Mouse (Mus musculus): ENCODE measurements around the gene Rpl35a. TPM values are rescaled to one million over a fixed set of nuclear protein-coding genes. Genes with fewer than 3 reads are reported as not detected.

Rpl35a gene
- polyA plus RNA-seq (2014; fragmentation: Nextera tagmentation; extraction: Ambion mirVana): 1,047 and 1,076 TPM in 2 replicates

DNA sequence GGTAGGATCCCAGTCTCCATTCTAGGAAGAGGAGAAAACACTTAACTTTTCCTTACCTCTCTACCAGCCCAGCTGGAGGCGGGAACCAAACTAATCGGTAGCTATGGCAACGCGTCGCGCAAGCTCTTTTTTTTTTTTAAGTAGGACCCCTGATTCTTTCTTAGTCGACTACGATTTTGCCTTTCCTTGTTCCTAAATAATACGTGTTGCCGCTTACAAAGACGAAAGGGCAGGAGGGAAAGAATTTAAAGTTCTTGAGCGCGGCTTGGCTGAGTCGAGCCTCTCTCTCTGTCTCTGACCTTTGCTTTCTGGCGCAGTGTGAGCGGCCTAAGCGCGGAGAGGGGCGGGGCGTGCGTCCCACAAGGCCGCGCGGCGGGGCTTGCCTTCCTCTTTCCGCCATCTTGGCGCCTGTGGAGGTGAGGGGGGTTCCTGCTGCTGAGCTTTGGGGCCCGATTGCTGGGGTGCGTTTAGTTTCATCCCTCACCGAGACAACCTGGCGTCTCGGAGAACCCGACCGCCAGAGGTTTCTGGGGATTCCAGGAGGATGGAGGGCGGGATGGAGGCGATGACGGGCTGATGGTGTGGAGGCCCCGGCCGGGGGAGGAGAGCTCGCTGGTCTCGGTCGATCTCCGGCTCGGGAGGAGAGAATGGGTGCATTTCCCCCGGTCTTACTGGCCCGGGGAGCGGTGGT, at the start of gene Rpl35a, which contains the start of gene Iqcg:
Gene Rpl35a, plus strand, starts transcription at position 359 of the 691 bp plus-strand sequence.
Gene Iqcg, minus strand, starts transcription at position 124 of the 691 bp plus-strand sequence.
- Histone ChIP-seq H3K9me3 (ENCODE audit: control insufficient read depth, low read length) (no peaks in the 10 kb centered on the region), H3K4me2 (ENCODE audit: low read depth, severe bottlenecking) (peak within 1 kb of the TSS; percentile 51), H3K27ac (replicated peaks; ENCODE audit: low read depth, low read length) (peak within 1 kb of the TSS; percentile 90), H3K36me3 (ENCODE audit: control insufficient read depth, insufficient read depth, low read length) (peaks cover 20% of the 10 kb centered on the region; the same call in 1 of the 2 replicates), H3K27me3 (ENCODE audit: control insufficient read depth, insufficient read depth, low read length) (no peaks in the 10 kb centered on the region), H3K4me1 (ENCODE audit: control insufficient read depth, insufficient read depth, low read length) (peaks cover 5% of the 10 kb centered on the region), H3K9ac (ENCODE audit: low read length) (peak within 1 kb of the TSS; percentile 98), H3K4me3 (ENCODE audit: low read depth, low read length) (peak within 1 kb of the TSS; percentile 97)
- ATAC-seq (ENCODE audit: insufficient number of reproducible peaks, low FRiP score, low TSS enrichment, low read depth) (peak; percentile 91), DNase-seq (ENCODE audit: low spot score) (peak; percentile 91)
- under 1% methylated on average over 46 of the region's 47 CpGs for WGBS

DNA sequence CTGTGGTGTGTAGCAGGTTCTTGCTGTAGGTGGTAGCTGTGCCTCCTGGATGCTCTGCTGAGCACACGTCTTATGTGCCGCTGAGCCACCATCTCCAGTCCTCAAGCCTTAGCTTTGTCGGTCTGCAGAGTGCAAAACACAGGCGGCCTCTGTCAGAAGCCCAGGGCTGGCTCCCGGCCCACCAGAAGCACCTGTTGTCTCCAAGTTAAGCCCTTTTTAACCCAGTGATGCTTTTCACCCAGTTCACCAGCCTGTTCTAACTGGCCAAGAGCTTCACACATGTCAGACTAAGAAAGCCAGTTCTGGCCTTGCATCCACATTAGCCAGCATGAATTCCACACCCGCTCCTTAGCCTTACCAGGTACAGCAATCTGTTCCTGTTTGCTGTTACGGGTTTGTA, 49.4 kb upstream of the Rpl35a start:
- Histone ChIP-seq H3K36me3 (ENCODE audit: control insufficient read depth, insufficient read depth, low read length) (peaks cover 12% of the 10 kb centered on the region; the same call in 1 of the 2 replicates), H3K27ac (replicated peaks; ENCODE audit: low read depth, low read length) (no peak overlapping the region), H3K4me2 (ENCODE audit: low read depth, severe bottlenecking) (no peak overlapping the region), H3K9me3 (ENCODE audit: control insufficient read depth, low read length) (no peaks in the 10 kb centered on the region), H3K27me3 (ENCODE audit: control insufficient read depth, insufficient read depth, low read length) (no peaks in the 10 kb centered on the region), H3K4me3 (ENCODE audit: low read depth, low read length) (no peak overlapping the region), H3K9ac (ENCODE audit: low read length) (no peak overlapping the region), H3K4me1 (ENCODE audit: control insufficient read depth, insufficient read depth, low read length) (no peaks in the 10 kb centered on the region)
- WGBS: 92% methylated on average over 7 of the region's 7 CpGs
- ATAC-seq (ENCODE audit: insufficient number of reproducible peaks, low FRiP score, low TSS enrichment, low read depth) (no peak), DNase-seq (ENCODE audit: low spot score) (no peak)

DNA sequence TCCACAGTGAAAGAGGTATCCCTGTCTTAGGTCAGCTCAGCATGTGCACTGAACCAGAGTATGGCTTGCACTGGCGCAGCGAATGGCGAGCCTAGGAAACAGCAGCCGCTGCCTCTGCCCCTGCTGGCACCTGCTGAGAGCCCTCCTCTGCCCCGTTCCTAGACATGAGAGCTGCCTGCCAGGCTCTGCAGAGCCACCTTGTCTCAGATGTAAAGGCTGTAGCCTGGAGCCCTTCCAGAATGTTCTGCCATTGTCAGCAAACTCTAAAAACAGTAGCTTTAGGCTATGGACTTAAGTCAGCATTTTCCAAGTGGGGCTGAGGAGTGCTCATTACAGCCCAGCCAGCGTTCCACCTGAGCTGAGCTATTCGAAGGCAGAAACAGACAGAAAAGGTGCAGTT, 48.8 kb upstream of the Rpl35a start:
- no peak overlapping the region for H3K4me2 ChIP-seq (ENCODE audit: low read depth, severe bottlenecking)
- no peak overlapping the region for H3K27ac ChIP-seq (replicated peaks; ENCODE audit: low read depth, low read length)
- DNase-seq (ENCODE audit: low spot score) (no peak), ATAC-seq (ENCODE audit: insufficient number of reproducible peaks, low FRiP score, low TSS enrichment, low read depth) (no peak)
- no peak overlapping the region for H3K4me3 ChIP-seq (ENCODE audit: low read depth, low read length)
- H3K4me1 ChIP-seq (ENCODE audit: control insufficient read depth, insufficient read depth, low read length): no peaks in the 10 kb centered on the region
- 91% methylated on average over 7 of the region's 7 CpGs for WGBS
- peaks cover 12% of the 10 kb centered on the region; the same call in 1 of the 2 replicates for H3K36me3 ChIP-seq (ENCODE audit: control insufficient read depth, insufficient read depth, low read length)
- no peaks in the 10 kb centered on the region for H3K27me3 ChIP-seq (ENCODE audit: control insufficient read depth, insufficient read depth, low read length)
- H3K9ac ChIP-seq (ENCODE audit: low read length): no peak overlapping the region
- H3K9me3 ChIP-seq (ENCODE audit: control insufficient read depth, low read length): no peaks in the 10 kb centered on the region

DNA sequence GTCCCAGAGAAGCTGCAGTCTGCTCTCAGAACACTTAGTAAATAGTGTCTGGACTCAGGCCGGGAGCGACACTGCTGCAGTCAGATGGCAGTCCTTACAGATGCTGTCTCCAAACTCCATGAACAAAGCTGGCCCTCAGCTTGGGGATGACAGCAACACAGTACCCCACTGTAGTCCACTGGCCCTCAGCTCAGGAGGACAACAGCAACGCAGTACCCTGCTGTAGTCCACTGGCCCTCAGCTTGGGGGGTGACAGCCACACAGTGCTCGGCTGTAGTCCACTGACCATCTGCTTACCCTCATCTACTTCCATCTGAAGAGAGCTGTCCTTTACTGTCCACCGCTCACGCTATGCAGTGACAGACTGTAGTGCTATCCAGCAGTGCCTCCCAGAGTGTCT, 46.1 kb upstream of the Rpl35a start:
- Histone ChIP-seq H3K4me2 (ENCODE audit: low read depth, severe bottlenecking) (no peak overlapping the region), H3K36me3 (ENCODE audit: control insufficient read depth, insufficient read depth, low read length) (peaks cover 11% of the 10 kb centered on the region; the same call in 1 of the 2 replicates), H3K9ac (ENCODE audit: low read length) (no peak overlapping the region), H3K27me3 (ENCODE audit: control insufficient read depth, insufficient read depth, low read length) (no peaks in the 10 kb centered on the region), H3K9me3 (ENCODE audit: control insufficient read depth, low read length) (no peaks in the 10 kb centered on the region), H3K27ac (replicated peaks; ENCODE audit: low read depth, low read length) (no peak overlapping the region), H3K4me1 (ENCODE audit: control insufficient read depth, insufficient read depth, low read length) (no peaks in the 10 kb centered on the region), H3K4me3 (ENCODE audit: low read depth, low read length) (no peak overlapping the region)
- 96% methylated on average over 6 of the region's 6 CpGs for WGBS
- DNase-seq (ENCODE audit: low spot score) (no peak), ATAC-seq (ENCODE audit: insufficient number of reproducible peaks, low FRiP score, low TSS enrichment, low read depth) (no peak)

DNA sequence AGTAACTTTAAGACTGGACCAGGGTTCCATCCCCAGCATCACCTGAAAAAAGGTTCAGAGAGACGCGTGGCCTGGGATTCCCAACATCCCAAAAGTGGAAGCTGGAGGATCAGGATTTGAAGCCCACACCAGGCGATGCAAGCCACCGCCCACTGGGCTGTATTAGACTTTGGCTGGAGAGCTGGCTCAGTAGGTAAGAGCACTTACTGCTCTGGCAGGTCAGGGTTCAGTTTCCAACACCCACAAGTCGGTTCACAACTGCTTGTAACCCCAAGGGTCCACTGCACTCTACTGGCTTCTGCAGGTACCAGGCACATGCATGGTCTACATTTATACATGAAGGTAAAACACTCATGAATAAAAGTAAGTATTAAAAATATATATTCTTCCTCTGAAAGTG, 42.5 kb upstream of the Rpl35a start:
- Histone ChIP-seq H3K9ac (ENCODE audit: low read length) (no peak overlapping the region), H3K9me3 (ENCODE audit: control insufficient read depth, low read length) (no peaks in the 10 kb centered on the region), H3K4me1 (ENCODE audit: control insufficient read depth, insufficient read depth, low read length) (no peaks in the 10 kb centered on the region), H3K4me2 (ENCODE audit: low read depth, severe bottlenecking) (no peak overlapping the region), H3K36me3 (ENCODE audit: control insufficient read depth, insufficient read depth, low read length) (peaks cover 6% of the 10 kb centered on the region; the same call in 1 of the 2 replicates), H3K27me3 (ENCODE audit: control insufficient read depth, insufficient read depth, low read length) (no peaks in the 10 kb centered on the region), H3K4me3 (ENCODE audit: low read depth, low read length) (no peak overlapping the region), H3K27ac (replicated peaks; ENCODE audit: low read depth, low read length) (no peak overlapping the region)
- no peak for DNase-seq (ENCODE audit: low spot score)
- WGBS: 95% methylated on average over 5 of the region's 5 CpGs
- ATAC-seq (ENCODE audit: insufficient number of reproducible peaks, low FRiP score, low TSS enrichment, low read depth): no peak

DNA sequence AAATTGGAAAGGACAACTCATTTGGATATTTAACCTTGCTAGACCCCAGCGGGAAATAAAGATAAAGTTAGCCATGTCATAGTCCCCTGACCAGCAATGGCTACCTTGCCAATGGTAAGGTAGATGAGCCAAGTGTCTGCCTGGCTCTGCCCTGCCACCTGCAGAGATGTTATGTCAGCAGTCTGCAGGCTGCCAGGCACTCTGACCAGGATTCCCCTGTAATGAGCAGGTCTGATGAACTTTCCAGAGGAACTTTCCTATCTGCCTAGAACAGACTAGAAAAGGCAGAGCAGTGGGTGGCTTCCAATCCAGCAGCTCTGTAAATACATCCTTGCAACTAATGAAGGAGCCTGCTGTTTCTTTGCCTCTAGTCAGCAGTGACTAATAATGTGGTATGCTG, 41.3 kb upstream of the Rpl35a start:
- WGBS: 88% methylated on average over 1 of the region's 1 CpGs
- H3K4me3 ChIP-seq (ENCODE audit: low read depth, low read length): no peak overlapping the region
- DNase-seq (ENCODE audit: low spot score): no peak
- H3K27ac ChIP-seq (replicated peaks; ENCODE audit: low read depth, low read length): no peak overlapping the region
- ATAC-seq (ENCODE audit: insufficient number of reproducible peaks, low FRiP score, low TSS enrichment, low read depth): no peak
- H3K9me3 ChIP-seq (ENCODE audit: control insufficient read depth, low read length): no peaks in the 10 kb centered on the region
- no peaks in the 10 kb centered on the region for H3K4me1 ChIP-seq (ENCODE audit: control insufficient read depth, insufficient read depth, low read length)
- H3K36me3 ChIP-seq (ENCODE audit: control insufficient read depth, insufficient read depth, low read length): peaks cover 6% of the 10 kb centered on the region; the same call in 1 of the 2 replicates
- H3K27me3 ChIP-seq (ENCODE audit: control insufficient read depth, insufficient read depth, low read length): no peaks in the 10 kb centered on the region
- no peak overlapping the region for H3K9ac ChIP-seq (ENCODE audit: low read length)
- no peak overlapping the region for H3K4me2 ChIP-seq (ENCODE audit: low read depth, severe bottlenecking)

DNA sequence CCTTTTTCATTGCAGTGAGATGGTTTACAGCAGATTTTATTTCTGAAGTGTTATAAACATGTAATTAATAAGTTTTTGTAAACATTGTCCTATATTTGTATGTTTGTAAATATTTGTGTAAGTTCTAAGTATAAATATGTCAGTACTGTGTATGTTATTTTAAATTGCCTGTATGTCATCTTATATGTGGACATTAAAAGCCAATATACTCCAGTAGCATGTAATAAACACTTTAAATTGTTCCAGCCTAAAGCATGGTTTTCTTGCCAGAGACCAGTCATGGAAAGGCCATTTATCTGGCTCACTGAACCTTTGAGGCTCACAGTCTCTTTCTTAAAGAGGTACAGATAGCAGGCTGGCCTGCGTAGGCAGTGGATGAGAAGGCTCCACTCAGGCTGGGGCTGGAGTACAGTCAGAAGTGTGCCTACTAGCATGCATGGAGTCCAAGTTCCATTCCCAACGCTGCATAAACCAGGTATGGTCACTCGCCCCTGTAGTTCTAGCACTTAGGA, 40.8 kb upstream of the Rpl35a start:
- H3K27ac ChIP-seq (replicated peaks; ENCODE audit: low read depth, low read length): no peak overlapping the region
- H3K36me3 ChIP-seq (ENCODE audit: control insufficient read depth, insufficient read depth, low read length): peaks cover 2% of the 10 kb centered on the region; the same call in 1 of the 2 replicates
- H3K4me1 ChIP-seq (ENCODE audit: control insufficient read depth, insufficient read depth, low read length): no peaks in the 10 kb centered on the region
- no peaks in the 10 kb centered on the region for H3K27me3 ChIP-seq (ENCODE audit: control insufficient read depth, insufficient read depth, low read length)
- H3K4me3 ChIP-seq (ENCODE audit: low read depth, low read length): no peak overlapping the region
- ATAC-seq (ENCODE audit: insufficient number of reproducible peaks, low FRiP score, low TSS enrichment, low read depth) (no peak), DNase-seq (ENCODE audit: low spot score) (no peak)
- H3K9me3 ChIP-seq (ENCODE audit: control insufficient read depth, low read length): no peaks in the 10 kb centered on the region
- WGBS: 94% methylated on average over 3 of the region's 3 CpGs
- H3K9ac ChIP-seq (ENCODE audit: low read length): no peak overlapping the region
- H3K4me2 ChIP-seq (ENCODE audit: low read depth, severe bottlenecking): no peak overlapping the region

DNA sequence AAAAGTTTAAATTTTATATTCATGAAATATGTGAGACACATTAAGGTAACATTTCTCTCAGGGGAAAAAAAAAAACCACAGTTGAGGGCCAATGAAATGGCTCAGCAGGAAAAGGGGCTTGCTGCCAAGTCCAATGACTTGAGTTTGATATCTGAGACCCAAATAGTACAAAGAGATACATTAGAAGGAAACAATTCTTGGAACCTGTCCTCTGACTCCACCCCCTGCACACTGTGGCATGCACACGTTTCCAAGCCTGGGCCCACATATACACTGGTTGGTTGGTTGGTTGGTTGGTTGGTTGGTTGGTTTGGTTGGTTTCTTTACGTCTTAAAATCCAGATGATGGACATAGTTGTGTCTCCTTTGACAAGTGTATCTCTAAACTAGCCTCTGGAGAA, 40.3 kb upstream of the Rpl35a start:
- H3K27ac ChIP-seq (replicated peaks; ENCODE audit: low read depth, low read length): no peak overlapping the region
- H3K27me3 ChIP-seq (ENCODE audit: control insufficient read depth, insufficient read depth, low read length): no peaks in the 10 kb centered on the region
- no peak overlapping the region for H3K9ac ChIP-seq (ENCODE audit: low read length)
- peaks cover 2% of the 10 kb centered on the region; the same call in 1 of the 2 replicates for H3K36me3 ChIP-seq (ENCODE audit: control insufficient read depth, insufficient read depth, low read length)
- 82% methylated on average over 2 of the region's 2 CpGs for WGBS
- no peak overlapping the region for H3K4me2 ChIP-seq (ENCODE audit: low read depth, severe bottlenecking)
- no peaks in the 10 kb centered on the region for H3K4me1 ChIP-seq (ENCODE audit: control insufficient read depth, insufficient read depth, low read length)
- no peaks in the 10 kb centered on the region for H3K9me3 ChIP-seq (ENCODE audit: control insufficient read depth, low read length)
- ATAC-seq (ENCODE audit: insufficient number of reproducible peaks, low FRiP score, low TSS enrichment, low read depth) (no peak), DNase-seq (ENCODE audit: low spot score) (no peak)
- H3K4me3 ChIP-seq (ENCODE audit: low read depth, low read length): no peak overlapping the region
